Mouse (Mus musculus): ENCODE data around the gene Gys1. TPM values are rescaled to one million over a fixed set of nuclear protein-coding genes. Genes with fewer than 3 reads are reported as not detected.
"Not testable (repeated sequence)": the region's sequence is repeated elsewhere in the genome, so short reads cannot be mapped to it uniquely, and the experiment has no call there.

Gys1 gene
- polyA plus RNA-seq, 2 experiments: 2.8 to 3.2 TPM

DNA sequence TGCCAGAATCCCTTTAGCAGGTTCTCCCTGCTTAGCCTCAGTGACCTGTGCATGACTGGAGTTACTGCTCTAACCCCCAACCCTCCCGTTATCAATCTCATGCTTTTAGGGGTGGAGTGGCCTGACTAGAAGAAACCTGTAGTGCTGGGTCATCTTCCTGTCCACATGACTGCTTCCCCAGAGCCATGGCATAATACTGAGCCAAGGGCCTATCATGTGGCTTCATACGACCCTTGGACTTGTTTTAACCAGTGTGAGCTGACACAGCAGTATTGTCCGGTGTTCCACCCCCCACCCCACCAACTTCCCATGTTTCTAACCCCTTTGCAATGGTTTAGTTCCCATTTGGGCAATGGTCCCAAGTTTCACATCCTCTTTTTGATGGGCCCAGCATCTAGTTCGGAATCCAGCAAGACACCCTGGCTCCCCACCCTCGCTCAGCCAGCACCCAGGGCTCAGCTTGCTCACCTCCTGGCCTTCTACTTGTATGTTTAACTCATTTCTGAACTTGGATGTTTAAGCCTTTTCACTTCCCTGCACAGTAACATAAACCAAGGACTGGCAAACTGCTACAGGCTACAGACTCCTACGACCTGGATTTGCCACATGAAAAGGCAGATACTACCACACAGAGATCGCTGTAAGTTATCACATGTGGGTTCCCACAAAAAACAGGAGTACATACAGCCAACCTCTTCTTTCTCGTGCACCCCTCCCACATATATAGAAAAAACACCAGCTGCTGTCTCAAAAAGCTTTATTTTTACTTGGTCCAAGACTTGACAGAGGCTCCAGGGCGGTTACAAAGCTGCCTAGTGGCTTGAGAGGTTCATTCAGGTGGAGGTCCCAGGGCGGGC is 22.8 kb downstream of the Gys1 start:
- Histone ChIP-seq H3K4me3 (ENCODE audit: insufficient read depth in 1 of 2, low read depth in 2 of 2, low read length in 2 of 2) (peak overlapping the region; percentile 96 to 100), H3K9me3 (ENCODE audit: control insufficient read depth, low read length) (no peaks in the 10 kb centered on the region), H3K4me1 (replicated peaks; ENCODE audit: control insufficient read depth in 2 of 2, insufficient read depth in 2 of 2, low read length in 1 of 2) (peaks cover 33 to 38% of the 10 kb centered on the region in 2 experiments), H3K27me3 (ENCODE audit: control insufficient read depth, insufficient read depth, low read length) (no peaks in the 10 kb centered on the region), H3K36me3 (replicated peaks; ENCODE audit: control insufficient read depth, insufficient read depth, low read depth) (peaks cover 25% of the 10 kb centered on the region), H3K27ac (peak overlapping the region; percentile 91), H3K9ac (replicated peaks) (peak overlapping the region; percentile 98), H3K4me2 (ENCODE audit: low read depth) (peak overlapping the region; percentile 96)
- 0 out of 2 replicates have a peak, but pooled peaks have one; percentile 2 for TF ChIP-seq EP300 (IDR thresholded peaks at IDR 0.05; ENCODE audit: low read depth)
- no peak for TF ChIP-seq CTCF (IDR thresholded peaks at IDR 0.05; ENCODE audit: low read depth)
- 40% methylated on average over 9 of the region's 10 CpGs for WGBS (ENCODE audit: insufficient replicate concordance)
- ATAC-seq (ENCODE audit: insufficient read depth): peak; percentile 3; the same call in 1 of the 2 replicates
- peak; percentile 52 to 64 (median 60) for DNase-seq (ENCODE audit: low read depth in 3 of 3, low spot score in 3 of 3)

DNA sequence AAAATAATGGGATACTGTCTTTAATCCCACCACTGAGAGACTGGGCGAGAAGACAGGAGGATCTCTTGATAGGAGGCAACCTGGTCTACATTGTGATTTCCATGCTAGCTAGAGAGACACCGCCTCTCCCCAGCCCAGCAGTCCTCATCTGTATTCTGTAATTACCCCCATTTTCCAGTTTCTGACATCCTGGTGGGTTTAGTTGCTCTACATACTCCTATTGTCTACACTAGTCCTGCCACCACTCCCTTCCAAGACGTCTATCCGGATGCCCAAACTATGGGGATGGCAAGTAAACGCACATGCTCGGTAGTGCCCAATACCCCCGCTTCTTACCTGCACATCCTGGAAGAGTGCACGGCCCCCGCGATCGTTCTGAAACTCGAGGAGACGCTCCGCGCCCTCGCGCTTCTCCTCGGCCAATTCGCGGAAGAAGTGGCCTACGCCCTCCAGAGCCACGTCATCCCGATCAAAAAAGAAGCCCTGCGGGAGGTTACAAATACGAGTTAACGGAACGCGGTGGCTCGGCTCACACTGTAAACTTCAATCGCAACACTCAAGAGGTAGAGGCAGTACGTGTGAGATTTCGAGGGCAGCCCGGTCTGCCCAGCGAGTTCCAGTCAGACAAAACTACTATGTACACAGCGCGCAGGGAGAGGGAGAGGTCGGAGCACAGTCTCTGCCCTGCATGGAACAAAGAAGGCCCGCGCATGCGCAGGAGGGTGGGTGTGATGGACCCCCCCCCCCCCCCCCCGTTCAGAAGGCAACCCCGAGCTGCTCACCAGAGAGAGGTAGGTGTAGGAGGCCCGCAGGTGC is 24.3 kb downstream of the Gys1 start:
- H3K4me3 ChIP-seq (ENCODE audit: insufficient read depth in 1 of 2, low read depth in 2 of 2, low read length in 2 of 2): peak overlapping the region; percentile 96 to 100
- TF ChIP-seq EP300 (IDR thresholded peaks at IDR 0.05; ENCODE audit: low read depth) (no peak), CTCF (IDR thresholded peaks at IDR 0.05; ENCODE audit: low read depth) (no peak)
- peaks cover 31% of the 10 kb centered on the region for H3K36me3 ChIP-seq (replicated peaks; ENCODE audit: control insufficient read depth, insufficient read depth, low read depth)
- no peaks in the 10 kb centered on the region for H3K9me3 ChIP-seq (ENCODE audit: control insufficient read depth, low read length)
- peak overlapping the region; percentile 96 for H3K4me2 ChIP-seq (ENCODE audit: low read depth)
- H3K4me1 ChIP-seq (replicated peaks; ENCODE audit: control insufficient read depth in 2 of 2, insufficient read depth in 2 of 2, low read length in 1 of 2): peaks cover 33 to 38% of the 10 kb centered on the region in 2 experiments
- DNase-seq (ENCODE audit: low read depth in 3 of 3, low spot score in 3 of 3) (peak in 1 of 3 experiments; percentile 54), ATAC-seq (ENCODE audit: insufficient read depth) (peak; percentile 49)
- peak overlapping the region; percentile 98 for H3K9ac ChIP-seq (replicated peaks)
- 1% methylated on average over 43 of the region's 43 CpGs for WGBS (ENCODE audit: insufficient replicate concordance)
- H3K27me3 ChIP-seq (ENCODE audit: control insufficient read depth, insufficient read depth, low read length): no peaks in the 10 kb centered on the region
- H3K27ac ChIP-seq: peak overlapping the region; percentile 91

DNA sequence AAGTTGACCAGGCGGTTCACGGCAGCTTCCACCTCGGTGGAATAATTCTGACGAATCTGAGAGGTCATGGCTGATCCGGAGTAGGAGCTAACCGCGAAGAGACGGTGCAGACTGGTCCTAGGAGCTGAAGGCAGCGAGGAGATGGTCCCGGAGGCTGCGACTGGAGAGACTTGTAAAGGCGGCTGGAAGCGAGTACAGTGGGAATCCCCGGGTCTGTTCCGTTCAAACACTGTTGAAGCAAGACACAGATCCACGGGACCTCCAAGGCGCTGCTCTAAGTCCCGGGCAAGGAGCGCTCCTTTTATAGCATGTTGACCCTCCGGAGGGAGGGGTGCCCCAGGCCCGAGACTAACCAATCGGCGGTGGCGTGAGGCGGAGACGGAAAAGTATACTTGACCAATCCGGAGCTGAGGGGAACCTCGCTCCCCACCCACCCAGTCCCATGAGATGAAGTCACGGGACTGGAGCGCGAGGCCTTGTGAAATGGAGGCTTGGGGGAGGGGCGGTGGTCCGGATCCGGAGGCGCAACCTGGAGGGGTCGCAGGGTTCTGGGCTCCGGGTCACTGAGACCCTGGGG is 25.0 kb downstream of the Gys1 start, which contains the start of gene Ftl1:
Gene Ftl1 (minus strand): TSS at position 321 of the 577 bp plus-strand sequence.
- peaks cover 35% of the 10 kb centered on the region for H3K36me3 ChIP-seq (replicated peaks; ENCODE audit: control insufficient read depth, insufficient read depth, low read depth)
- H3K27me3 ChIP-seq (ENCODE audit: control insufficient read depth, insufficient read depth, low read length): not testable (repeated sequence)

DNA sequence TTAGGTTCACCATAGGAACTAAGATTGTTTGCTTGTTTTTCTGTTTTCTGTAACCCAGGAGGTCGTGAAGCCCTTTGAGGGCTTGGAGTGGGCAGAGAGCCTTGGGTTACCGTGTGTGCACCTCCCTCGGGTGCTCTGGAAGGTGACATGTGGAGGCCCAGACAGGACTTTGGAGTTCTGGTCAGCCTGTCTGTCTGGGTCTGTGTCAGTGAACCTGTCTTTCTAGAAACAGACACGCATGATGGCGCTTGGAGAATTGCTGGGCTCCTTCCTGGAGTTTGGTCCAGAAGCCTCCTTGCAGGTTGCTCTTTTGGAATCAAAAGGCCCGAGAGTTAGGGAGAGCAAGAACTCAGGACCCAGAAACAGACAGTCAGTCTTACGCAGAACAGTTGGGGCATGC is 25.7 kb downstream of the Gys1 start:
- Histone ChIP-seq H3K9ac (replicated peaks) (peak overlapping the region; percentile 83), H3K4me2 (ENCODE audit: low read depth) (peak overlapping the region; percentile 97), H3K36me3 (replicated peaks; ENCODE audit: control insufficient read depth, insufficient read depth, low read depth) (peaks cover 39% of the 10 kb centered on the region), H3K27me3 (ENCODE audit: control insufficient read depth, insufficient read depth, low read length) (no peaks in the 10 kb centered on the region), H3K9me3 (ENCODE audit: control insufficient read depth, low read length) (no peaks in the 10 kb centered on the region), H3K27ac (peak overlapping the region; percentile 98), H3K4me1 (replicated peaks; ENCODE audit: control insufficient read depth in 2 of 2, insufficient read depth in 2 of 2, low read length in 1 of 2) (peaks cover 33 to 38% of the 10 kb centered on the region in 2 experiments), H3K4me3 (ENCODE audit: insufficient read depth in 1 of 2, low read depth in 2 of 2, low read length in 2 of 2) (peak overlapping the region; percentile 64 to 96)
- DNase-seq (ENCODE audit: low read depth in 3 of 3, low spot score in 3 of 3): no peak
- 33% methylated on average over 7 of the region's 7 CpGs for WGBS (ENCODE audit: insufficient replicate concordance)
- TF ChIP-seq CTCF (IDR thresholded peaks at IDR 0.05; ENCODE audit: low read depth) (no peak), EP300 (IDR thresholded peaks at IDR 0.05; ENCODE audit: low read depth) (no peak)
- no peak for ATAC-seq (ENCODE audit: insufficient read depth)

More for the DNA sequence above, 25.0 kb downstream of the Gys1 start, which contains the start of gene Ftl1:
- Histone ChIP-seq H3K4me3 (ENCODE audit: insufficient read depth in 1 of 2, low read depth in 2 of 2, low read length in 2 of 2) (peak within 1 kb of the TSS; percentile 96 to 100), H3K4me1 (replicated peaks; ENCODE audit: control insufficient read depth in 2 of 2, insufficient read depth in 2 of 2, low read length in 1 of 2) (peaks cover 33 to 38% of the 10 kb centered on the region in 2 experiments), H3K9ac (replicated peaks) (peak within 1 kb of the TSS; percentile 98), H3K27ac (peak within 1 kb of the TSS; percentile 98), H3K4me2 (ENCODE audit: low read depth) (peak within 1 kb of the TSS; percentile 97)
- not testable (repeated sequence) for H3K9me3 ChIP-seq (ENCODE audit: control insufficient read depth, low read length)
- ATAC-seq (ENCODE audit: insufficient read depth) (peak; percentile 86), DNase-seq (ENCODE audit: low read depth in 3 of 3, low spot score in 3 of 3) (peak; percentile 97 to 98 (median 98))
- under 1% methylated on average over 28 of the region's 37 CpGs for whole genome bisulfite sequencing (ENCODE audit: insufficient replicate concordance)
